7 mouse cellular contexts compared by ENCODE assay signal in the genomic region with DNA sequence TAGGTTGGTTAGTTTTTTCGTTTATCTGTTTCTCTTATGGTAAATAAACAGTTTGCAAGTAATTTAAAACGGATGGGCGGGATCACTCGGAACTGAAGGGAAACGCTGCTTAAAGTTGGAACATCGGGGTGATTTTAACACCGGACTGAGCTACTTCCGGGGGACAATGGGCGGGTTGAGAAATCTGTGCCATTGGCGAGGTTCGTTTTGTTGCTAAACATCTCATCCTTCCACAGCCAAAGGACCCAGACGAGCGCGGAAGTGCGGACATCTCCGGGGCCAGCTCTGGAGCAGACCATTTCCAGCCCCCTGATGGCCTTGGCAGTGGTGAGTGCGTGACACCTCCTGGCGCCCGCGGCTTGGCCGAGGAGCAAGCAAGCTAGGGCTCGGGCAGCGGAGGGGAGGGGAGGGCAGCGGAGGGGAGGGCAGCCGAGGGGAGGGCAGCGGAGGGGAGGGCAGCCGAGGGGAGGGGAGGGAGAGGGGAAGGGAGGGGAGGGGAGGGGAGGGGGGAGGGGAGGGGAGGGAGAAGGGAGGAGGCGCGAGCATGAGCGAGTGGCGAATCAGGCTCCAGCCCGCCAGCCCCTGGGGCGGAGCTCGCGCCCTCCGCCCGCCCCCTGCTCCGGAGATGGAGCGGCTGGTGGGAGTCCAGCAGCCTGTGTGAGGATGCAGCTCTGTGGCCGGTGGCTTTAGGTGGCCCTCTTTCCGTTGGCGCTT. TPM values are rescaled to one million over a fixed set of nuclear protein-coding genes. Genes with fewer than 3 reads are reported as not detected.
A peak's percentile ranks its signal among the peaks of the same experiment; 100 is the strongest.
DNase-seq lines count a peak whose midpoint lies in the region; ATAC-seq lines count a peak whose summit lies in the region.

No protein-coding gene starts in this region.

- peak; percentile 98 for ATAC-seq in megakaryocyte-erythroid progenitor cell, adult 5-6 weeks (replicated peaks; ENCODE audit: low FRiP score, low TSS enrichment, poor library complexity, severe bottlenecking)

- peak; percentile 79 to 93 for DNase-seq in adrenal gland, adult (ENCODE audit: inconsistent age in 2 of 2, low spot score in 1 of 2)
- DNase-seq in embryo, embryonic 10 days (ENCODE audit: low spot score), result peak; percentile 71
- peak; percentile 70 for DNase-seq in gastrocnemius, postnatal 10 days
- peak; percentile 85 for DNase-seq in induced T-regulatory cell, adult 2 months (ENCODE audit: low read depth)
- peak; percentile 35 to 86 for DNase-seq in left cerebral cortex, postnatal 10 days (ENCODE audit: extremely low spot score in 1 of 2, low spot score in 2 of 2)
- DNase-seq in right cerebral cortex, postnatal 25 days, result peak; percentile 70

- intact Hi-C loops in left cerebral cortex, postnatal 10 days (cut with DNase I), result no loop called here

RNA-seq across cellular contexts. Expression of a gene that starts 1.6 kb away (rescaled TPM):
- 1 to 10 TPM; 3.8 to 4.4 TPM for total RNA-seq in gastrocnemius, postnatal 10 days (2021)
- total RNA-seq in left cerebral cortex, postnatal 10 days (2021), result 10 to 100 TPM; 17.4 to 18.2 TPM
- total RNA-seq in megakaryocyte-erythroid progenitor cell, adult 5-6 weeks (2014; fragmentation: Nextera tagmentation), result 3.9 and 7.3 TPM in 2 replicates
- 10.6 and 15.8 TPM in 2 replicates for total RNA-seq in megakaryocyte-erythroid progenitor cell, adult 5-6 weeks (2017)

RNA-seq across cellular contexts. Expression of a gene that starts 31.5 kb away (rescaled TPM):
- total RNA-seq in gastrocnemius, postnatal 10 days (2021), result not detected
- total RNA-seq in left cerebral cortex, postnatal 10 days (2021), result under 1 TPM; 0.39 to 0.63 TPM
- not detected in 2 replicates for total RNA-seq in megakaryocyte-erythroid progenitor cell, adult 5-6 weeks (2014; fragmentation: Nextera tagmentation)
- total RNA-seq in megakaryocyte-erythroid progenitor cell, adult 5-6 weeks (2017), result not detected in 2 replicates

Comparison
In these comparisons a context has a peak if more than half of its experiments do, and no peak if none do; other contexts are left out.
1. Peak in every context shown above with its lines: DNase-seq and ATAC-seq.